Mouse (Mus musculus): ENCODE data around the gene Psma6. TPM values are rescaled to one million over a fixed set of nuclear protein-coding genes. Genes with fewer than 3 reads are reported as not detected.

Psma6 gene
- polyA plus RNA-seq, 1 experiment from 2014 or later = 177 TPM

GRCm38 (mm10) chr12:55377610-55377980, 6.4 kb upstream of the Psma6 start:
- 78% methylated on average over 6 of the region's 6 CpGs for WGBS (ENCODE audit: insufficient replicate concordance)
- ATAC-seq = no peak

GRCm38 (mm10) chr12:55384826-55385225, 804 bp downstream of the Psma6 start:
- H3K4me1 ChIP-seq (ENCODE audit: insufficient read depth) = peaks cover 5% of the 10 kb centered on the region; the same call in 1 of the 2 replicates
- no peak for ATAC-seq

More at GRCm38 (mm10) chr12:55377610-55377980, 6.4 kb upstream of the Psma6 start:
- Histone ChIP-seq H3K4me2 (ENCODE audit: low read depth, low read length) (no peak overlapping the region), H3K27me3 (ENCODE audit: insufficient read depth, low read length) (peaks cover 5% of the 10 kb centered on the region; the same call in 1 of the 2 replicates), H3K9me3 (ENCODE audit: low read length) (no peaks in the 10 kb centered on the region), H3K4me1 (ENCODE audit: insufficient read depth) (no peaks in the 10 kb centered on the region), H3K9ac (replicated peaks) (no peak overlapping the region), H3K27ac (ENCODE audit: low read depth) (no peak overlapping the region), H3K4me3 (ENCODE audit: low read depth, low read length) (no peak overlapping the region), H3K36me3 (replicated peaks; ENCODE audit: insufficient read depth, low read length) (0 out of 2 replicates have a peak, but pooled peaks cover 11% of the 10 kb centered on the region)
- no peak for TF ChIP-seq CTCF (IDR thresholded peaks at IDR 0.05; ENCODE audit: low read depth)
- TF ChIP-seq EP300 (IDR thresholded peaks at IDR 0.05; ENCODE audit: low read depth) = no peak
- no peak for DNase-seq

GRCm38 (mm10) chr12:55385931-55386330, 1.9 kb downstream of the Psma6 start:
- ATAC-seq (no peak), DNase-seq (no peak)
- H3K4me3 ChIP-seq (ENCODE audit: low read depth, low read length) = no peak overlapping the region
- peaks cover 5% of the 10 kb centered on the region; the same call in 1 of the 2 replicates for H3K4me1 ChIP-seq (ENCODE audit: insufficient read depth)
- H3K4me2 ChIP-seq (ENCODE audit: low read depth, low read length) = no peak overlapping the region
- H3K27me3 ChIP-seq (ENCODE audit: insufficient read depth, low read length) = peaks cover 6% of the 10 kb centered on the region; the same call in 1 of the 2 replicates
- WGBS (ENCODE audit: insufficient replicate concordance) = 76% methylated on average over 6 of the region's 6 CpGs
- TF ChIP-seq CTCF (IDR thresholded peaks at IDR 0.05; ENCODE audit: low read depth) (no peak), EP300 (IDR thresholded peaks at IDR 0.05; ENCODE audit: low read depth) (no peak)
- H3K9me3 ChIP-seq (ENCODE audit: low read length) = no peaks in the 10 kb centered on the region
- H3K27ac ChIP-seq (ENCODE audit: low read depth) = no peak overlapping the region
- H3K9ac ChIP-seq (replicated peaks) = no peak overlapping the region
- H3K36me3 ChIP-seq (replicated peaks; ENCODE audit: insufficient read depth, low read length) = 0 out of 2 replicates have a peak, but pooled peaks cover 5% of the 10 kb centered on the region

More at GRCm38 (mm10) chr12:55384826-55385225, 804 bp downstream of the Psma6 start:
- Histone ChIP-seq H3K4me2 (ENCODE audit: low read depth, low read length) (no peak overlapping the region), H3K36me3 (replicated peaks; ENCODE audit: insufficient read depth, low read length) (0 out of 2 replicates have a peak, but pooled peaks cover 5% of the 10 kb centered on the region), H3K27ac (ENCODE audit: low read depth) (no peak overlapping the region), H3K9me3 (ENCODE audit: low read length) (no peaks in the 10 kb centered on the region), H3K9ac (replicated peaks) (no peak overlapping the region), H3K4me3 (ENCODE audit: low read depth, low read length) (no peak overlapping the region), H3K27me3 (ENCODE audit: insufficient read depth, low read length) (peaks cover 4% of the 10 kb centered on the region; the same call in 1 of the 2 replicates)
- no peak for DNase-seq
- WGBS (ENCODE audit: insufficient replicate concordance) = 73% methylated on average over 3 of the region's 3 CpGs
- TF ChIP-seq CTCF (IDR thresholded peaks at IDR 0.05; ENCODE audit: low read depth) (no peak), EP300 (IDR thresholded peaks at IDR 0.05; ENCODE audit: low read depth) (no peak)

- TF ChIP-seq CTCF (IDR thresholded peaks at IDR 0.05; ENCODE audit: low read depth) (no peak), EP300 (IDR thresholded peaks at IDR 0.05; ENCODE audit: low read depth) (no peak)
- H3K9ac ChIP-seq (replicated peaks) = no peak overlapping the region
- peaks cover 5% of the 10 kb centered on the region; the same call in 1 of the 2 replicates for H3K4me1 ChIP-seq (ENCODE audit: insufficient read depth)
- H3K4me3 ChIP-seq (ENCODE audit: low read depth, low read length) = no peak overlapping the region
- ATAC-seq (no peak), DNase-seq (no peak)
- H3K27ac ChIP-seq (ENCODE audit: low read depth) = no peak overlapping the region
- no peaks in the 10 kb centered on the region for H3K9me3 ChIP-seq (ENCODE audit: low read length)
- H3K27me3 ChIP-seq (ENCODE audit: insufficient read depth, low read length) = peaks cover 10% of the 10 kb centered on the region; the same call in 1 of the 2 replicates
- no peak overlapping the region for H3K4me2 ChIP-seq (ENCODE audit: low read depth, low read length)
- H3K36me3 ChIP-seq (replicated peaks; ENCODE audit: insufficient read depth, low read length) = 0 out of 2 replicates have a peak, but pooled peaks cover 5% of the 10 kb centered on the region
- 81% methylated on average over 9 of the region's 9 CpGs for WGBS (ENCODE audit: insufficient replicate concordance)
Observed at GRCm38 (mm10) chr12:55386456-55386855, 2.4 kb downstream of the Psma6 start.

- TF ChIP-seq CTCF (IDR thresholded peaks at IDR 0.05; ENCODE audit: low read depth) (no peak), EP300 (IDR thresholded peaks at IDR 0.05; ENCODE audit: low read depth) (no peak)
- ATAC-seq = no peak
- H3K9ac ChIP-seq (replicated peaks) = no peak overlapping the region
- no peaks in the 10 kb centered on the region for H3K9me3 ChIP-seq (ENCODE audit: low read length)
- peaks cover 13% of the 10 kb centered on the region; the same call in 1 of the 2 replicates for H3K27me3 ChIP-seq (ENCODE audit: insufficient read depth, low read length)
- peaks cover 5% of the 10 kb centered on the region; the same call in 1 of the 2 replicates for H3K4me1 ChIP-seq (ENCODE audit: insufficient read depth)
- no peak overlapping the region for H3K4me2 ChIP-seq (ENCODE audit: low read depth, low read length)
- H3K27ac ChIP-seq (ENCODE audit: low read depth) = peak overlapping the region; percentile 61
- H3K4me3 ChIP-seq (ENCODE audit: low read depth, low read length) = no peak overlapping the region
- 55% methylated on average over 7 of the region's 7 CpGs for WGBS (ENCODE audit: insufficient replicate concordance)
- 0 out of 2 replicates have a peak, but pooled peaks cover 4% of the 10 kb centered on the region for H3K36me3 ChIP-seq (replicated peaks; ENCODE audit: insufficient read depth, low read length)
- DNase-seq = no peak
Observed at GRCm38 (mm10) chr12:55387083-55387787, 3.2 kb downstream of the Psma6 start.

GRCm38 (mm10) chr12:55387788-55388465, 3.9 kb downstream of the Psma6 start:
- ATAC-seq = peak; percentile 45; the same call in 1 of the 2 replicates
- no peak overlapping the region for H3K9ac ChIP-seq (replicated peaks)

More at GRCm38 (mm10) chr12:55387788-55388465, 3.9 kb downstream of the Psma6 start:
- no peaks in the 10 kb centered on the region for H3K9me3 ChIP-seq (ENCODE audit: low read length)
- peaks cover 13% of the 10 kb centered on the region; the same call in 1 of the 2 replicates for H3K27me3 ChIP-seq (ENCODE audit: insufficient read depth, low read length)
- H3K4me3 ChIP-seq (ENCODE audit: low read depth, low read length) = no peak overlapping the region
- TF ChIP-seq CTCF (IDR thresholded peaks at IDR 0.05; ENCODE audit: low read depth) (no peak), EP300 (IDR thresholded peaks at IDR 0.05; ENCODE audit: low read depth) (no peak)
- H3K4me2 ChIP-seq (ENCODE audit: low read depth, low read length) = no peak overlapping the region
- no peaks in the 10 kb centered on the region for H3K36me3 ChIP-seq (replicated peaks; ENCODE audit: insufficient read depth, low read length)
- H3K27ac ChIP-seq (ENCODE audit: low read depth) = peak overlapping the region; percentile 61
- peaks cover 5% of the 10 kb centered on the region; the same call in 1 of the 2 replicates for H3K4me1 ChIP-seq (ENCODE audit: insufficient read depth)
- no peak for DNase-seq
- WGBS (ENCODE audit: insufficient replicate concordance) = 40% methylated on average over 11 of the region's 11 CpGs

Measured in liver, postnatal 0 days (tissue).